Comparison of ENCODE assay signal across 24 mouse cellular contexts in genomic region chr14:23605740-23606139, GRCm38 (mm10).
DNase-seq lines count a peak whose midpoint lies in the region; ATAC-seq and TF ChIP-seq lines count a peak whose summit lies in the region.
"Had no signal": no experiment of that assay in that cellular context is flagged by ENCODE, and none has a peak within 500 bp of the region (broad histone marks: within the 10 kb centered on the region; RNA-seq: fewer than 3 reads in every experiment).

No protein-coding gene starts in this region.

- no peak overlapping the region for H3K4me3 ChIP-seq in heart, embryonic 11.5 days (ENCODE audit: low read depth, low read length)
- H3K4me3 ChIP-seq in heart, embryonic 16.5 days (ENCODE audit: low read length) = no peak overlapping the region
- H3K4me3 ChIP-seq in myocyte = no peak overlapping the region
- H3K4me3 ChIP-seq in lung, adult 2 months (replicated peaks; ENCODE audit: extremely low read depth, low read depth, low read length) = no peak overlapping the region
- H3K4me3 ChIP-seq: embryonic facial prominence, embryonic 15.5 days; erythroblast, embryonic 14.5 days; forebrain, embryonic 15.5 days; intestine, embryonic 15.5 days had no signal

- H3K27me3 ChIP-seq in heart, embryonic 11.5 days (ENCODE audit: control insufficient read depth, insufficient read depth, low read length) = no peaks in the 10 kb centered on the region
- peaks cover 12% of the 10 kb centered on the region for H3K27me3 ChIP-seq in heart, embryonic 16.5 days (ENCODE audit: control insufficient read depth, insufficient read depth, low read length)
- H3K27me3 ChIP-seq in myocyte (ENCODE audit: control insufficient read depth, insufficient read depth, insufficient read length) = no peaks in the 10 kb centered on the region
- H3K27me3 ChIP-seq: embryonic facial prominence, embryonic 15.5 days; forebrain, embryonic 15.5 days; intestine, embryonic 15.5 days had no signal

- intact Hi-C loops in heart, postnatal 36 days (cut with DNase I) = no loop called here
- intact Hi-C loops in heart, postnatal 25 days (cut with DNase I) = no loop called here

- H3K27ac ChIP-seq in heart, embryonic 11.5 days (ENCODE audit: low read depth, low read length) = peak overlapping the region; percentile 35; the same call in 1 of the 2 replicates
- H3K27ac ChIP-seq in heart, embryonic 16.5 days (ENCODE audit: low read length) = peak overlapping the region; percentile 54; the same call in 1 of the 2 replicates
- H3K27ac ChIP-seq: embryonic facial prominence, embryonic 15.5 days; forebrain, embryonic 15.5 days; hindbrain, embryonic 14.5 days; intestine, embryonic 15.5 days had no signal

- H3K4me1 ChIP-seq in heart, embryonic 11.5 days (ENCODE audit: control insufficient read depth, insufficient read depth, low read length) = no peaks in the 10 kb centered on the region; the same call in 1 of the 2 replicates
- peaks cover 4% of the 10 kb centered on the region for H3K4me1 ChIP-seq in heart, embryonic 16.5 days (ENCODE audit: control insufficient read depth, insufficient read depth, low read length)
- H3K4me1 ChIP-seq in lung, adult 2 months (ENCODE audit: control insufficient read depth, insufficient read depth, low read length) = no peaks in the 10 kb centered on the region
- H3K4me1 ChIP-seq: embryonic facial prominence, embryonic 15.5 days; forebrain, embryonic 15.5 days; intestine, embryonic 15.5 days had no signal

- peak overlapping the region; percentile 39 for H3K4me2 ChIP-seq in heart, embryonic 11.5 days
- H3K4me2 ChIP-seq in heart, embryonic 16.5 days (ENCODE audit: low read depth, low read length) = peak overlapping the region; percentile 49
- peak overlapping the region; percentile 30 for H3K4me2 ChIP-seq in myocyte (ENCODE audit: low read depth)
- H3K4me2 ChIP-seq: embryonic facial prominence, embryonic 15.5 days; forebrain, embryonic 15.5 days; hindbrain, embryonic 14.5 days; intestine, embryonic 15.5 days had no signal

- no peak for TF ChIP-seq CTCF in lung, adult 2 months (IDR thresholded peaks at IDR 0.05; ENCODE audit: insufficient read depth, low read length)

- 29% methylated on average over 7 of the region's 7 CpGs for WGBS in heart, embryonic 11.5 days (ENCODE audit: insufficient replicate concordance)
- 35% methylated on average over 7 of the region's 7 CpGs for WGBS in heart, embryonic 16.5 days
- WGBS in lung, adult 2 months = 63% methylated on average over 7 of the region's 7 CpGs

- no peak for TF ChIP-seq POLR2A in myocyte (IDR thresholded peaks at IDR 0.05; ENCODE audit: insufficient read length, low read depth)
- TF ChIP-seq POLR2A in lung, adult 2 months (IDR thresholded peaks at IDR 0.05; ENCODE audit: borderline replicate concordance, extremely low read depth, low read depth, low read length) = no peak

- no peak for ATAC-seq in heart, embryonic 11.5 days (replicated peaks; ENCODE audit: insufficient number of reproducible peaks, low FRiP score, low TSS enrichment)
- peak; percentile 91 for ATAC-seq in heart, embryonic 16.5 days (replicated peaks; ENCODE audit: extremely low read depth, insufficient read depth, low FRiP score)
- ATAC-seq: CD4-positive, CD25-positive, alpha-beta regulatory T cell, adult 4 months; forebrain, embryonic 15.5 days; intestine, embryonic 15.5 days had no signal

- no peaks in the 10 kb centered on the region for H3K36me3 ChIP-seq in heart, embryonic 11.5 days (ENCODE audit: control insufficient read depth, insufficient read depth, low read length)
- no peaks in the 10 kb centered on the region for H3K36me3 ChIP-seq in heart, embryonic 16.5 days (ENCODE audit: control insufficient read depth, insufficient read depth)
- H3K36me3 ChIP-seq in myocyte (ENCODE audit: control insufficient read depth, insufficient read depth) = no peaks in the 10 kb centered on the region
- H3K36me3 ChIP-seq: embryonic facial prominence, embryonic 15.5 days; forebrain, embryonic 15.5 days; G1E; intestine, embryonic 15.5 days had no signal

- no peak overlapping the region for H3ac ChIP-seq in myocyte (ENCODE audit: control insufficient read depth, insufficient read length)

- peak; percentile 6 to 32 for DNase-seq in heart, adult 18-20 months
- no peak for DNase-seq in heart, postnatal 36 days
- DNase-seq in heart, postnatal 25 days (ENCODE audit: low spot score) = no peak
- DNase-seq in urinary bladder, postnatal 4 days (ENCODE audit: low spot score in 2 of 2) = no peak
- DNase-seq in lung, adult 2 months = no peak
- DNase-seq: adrenal gland, adult 8-10 months; adrenal gland, postnatal 36 days; B cell, adult 2 months; cerebellum, adult 11 months; cerebellum, adult 8-10 months; cerebellum, postnatal 14 days; embryo, embryonic 11 days; gastrocnemius, postnatal 36 days; kidney, adult 18-20 months had no signal

- H3K9me3 ChIP-seq in heart, embryonic 11.5 days (replicated peaks; ENCODE audit: control insufficient read depth, low read length) = no peaks in the 10 kb centered on the region
- no peaks in the 10 kb centered on the region for H3K9me3 ChIP-seq in heart, embryonic 16.5 days (replicated peaks; ENCODE audit: control insufficient read depth, low read length)
- H3K9me3 ChIP-seq: embryonic facial prominence, embryonic 15.5 days; forebrain, embryonic 15.5 days; G1E; intestine, embryonic 15.5 days had no signal

- no peak overlapping the region for H3K9ac ChIP-seq in heart, embryonic 11.5 days (ENCODE audit: low read depth, low read length)
- H3K9ac ChIP-seq in heart, embryonic 16.5 days (ENCODE audit: low read length) = no peak overlapping the region
- H3K9ac ChIP-seq: embryonic facial prominence, embryonic 15.5 days; forebrain, embryonic 15.5 days; hindbrain, embryonic 14.5 days; intestine, embryonic 15.5 days had no signal

- H3K79me2 ChIP-seq in myocyte (ENCODE audit: control insufficient read depth, insufficient read depth) = no peaks in the 10 kb centered on the region

TF ChIP-seq in myocyte, 11 proteins besides CTCF, POLR2A, EP300 and RAD21:
- no peak for TF ChIP-seq SRF (IDR thresholded peaks at IDR 0.05; ENCODE audit: control insufficient read depth, insufficient read length, low read depth)
- no peak for TF ChIP-seq E2F4 (IDR thresholded peaks at IDR 0.05; ENCODE audit: insufficient read depth)
- no peak for TF ChIP-seq REST (IDR thresholded peaks at IDR 0.05; ENCODE audit: insufficient read depth, insufficient read length)
- no peak for TF ChIP-seq CEBPB (IDR thresholded peaks at IDR 0.05; ENCODE audit: insufficient read depth, poor library complexity, severe bottlenecking)
- TF ChIP-seq USF1 (IDR thresholded peaks at IDR 0.05; ENCODE audit: low read depth) = no peak
- TF ChIP-seq TCF3 (IDR thresholded peaks at IDR 0.05; ENCODE audit: insufficient read length, low read depth) = no peak
- TF ChIP-seq POLR2AphosphoS2 (IDR thresholded peaks at IDR 0.05; ENCODE audit: insufficient read length, low read depth) = no peak
- peak in 1 of 3 experiments; percentile 34 for TF ChIP-seq MYOD1 (IDR thresholded peaks at IDR 0.05; ENCODE audit: control insufficient read depth in 1 of 3, insufficient read length in 2 of 3, low read depth in 2 of 3)

Comparison
In these comparisons a context has a peak if more than half of its experiments do, and no peak if none do; other contexts are left out.
1. DNase-seq: peak in heart, adult 18-20 months (2 of 2); none in heart, postnatal 36 days (0 of 2), heart, postnatal 25 days (single experiment), urinary bladder, postnatal 4 days (0 of 2) and lung, adult 2 months (single experiment).
2. Peak in every context shown above with its lines, with median percentiles within 50 percentile points of each other: H3K4me2 ChIP-seq.